Mouse (Mus musculus) left cerebral cortex, postnatal 25 days (tissue): ENCODE measurements at regions not wholly inside any gene's neighbourhood (a gene's known extent, or its start where the extent isn't known, plus 50 kb on each side); places are given as distances from the start of the nearest gene placed in this dataset.

Source experiments
- DNase-seq, 2 experiments: peaks; one replicate each; pipeline ENCODE4 v3.0.0; 2022; ENCODE audit warnings: low spot score in 2 of 2, mixed read lengths in 1 of 2
- intact Hi-C: fragments of 180-260 bp; cut with DNase I; formaldehyde crosslinking; loops from one replicate; pipeline ENCODE4 v1.15.1; 2025

GRCm38 (mm10) chr15:46836297-46836696 is 6702.1 kb downstream of the 9330182O14Rik start:
- intact Hi-C loops = no loop called here
- no peak for DNase-seq

GRCm38 (mm10) chr15:46838067-46838466 is 6703.9 kb downstream of the 9330182O14Rik start:
- intact Hi-C loops = no loop called here
- peak in 1 of 2 experiments; percentile 23 for DNase-seq

GRCm38 (mm10) chr15:46849545-46849944 is 6715.4 kb downstream of the 9330182O14Rik start:
- intact Hi-C loops = no loop called here
- DNase-seq = peak in 1 of 2 experiments; percentile 11
